Mouse (Mus musculus): Measurements from ENCODE around the gene Sgms1. TPM values are rescaled to one million over a fixed set of nuclear protein-coding genes. Genes with fewer than 3 reads are reported as not detected.

Gene Sgms1
- polyA plus RNA-seq, 1 experiment: 18.2 TPM

- no peak for TF ChIP-seq GATA1 (IDR thresholded peaks at IDR 0.05; ENCODE audit: low read length)
Observed at GRCm38 (mm10) chr19:32102976-32103300, 286.6 kb downstream of the Sgms1 start.

- TF ChIP-seq GATA1 (IDR thresholded peaks at IDR 0.05; ENCODE audit: low read length): no peak
Observed at GRCm38 (mm10) chr19:32102294-32102975, 287.1 kb downstream of the Sgms1 start.

GRCm38 (mm10) chr19:32098582-32098981 lies 290.9 kb downstream of the Sgms1 start:
- no peak for TF ChIP-seq GATA1 (IDR thresholded peaks at IDR 0.05; ENCODE audit: low read length)

DNA sequence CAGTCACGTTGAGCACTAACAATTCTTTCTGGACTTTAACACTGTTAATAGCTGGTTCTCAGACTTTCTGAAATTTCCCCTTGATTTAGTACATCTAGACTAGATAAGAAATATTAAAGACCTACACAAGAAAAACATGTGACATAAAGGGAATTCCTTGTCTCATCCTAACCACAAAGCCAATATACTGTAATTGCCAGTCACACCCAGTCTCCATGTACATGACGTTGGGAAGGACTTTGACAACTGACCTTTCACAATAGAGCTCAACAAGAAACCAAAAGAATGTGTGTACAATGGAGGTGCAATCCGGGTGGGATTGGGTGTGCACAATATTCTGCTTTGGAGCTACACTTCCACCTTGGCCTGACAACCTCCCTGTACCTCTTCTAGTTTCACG lies 297.2 kb downstream of the Sgms1 start:
- no peak for TF ChIP-seq GATA1 (IDR thresholded peaks at IDR 0.05; ENCODE audit: low read length)

- no peak for TF ChIP-seq GATA1 (IDR thresholded peaks at IDR 0.05; ENCODE audit: low read length)
Observed at GRCm38 (mm10) chr19:32090804-32091203, 298.7 kb downstream of the Sgms1 start.

DNA sequence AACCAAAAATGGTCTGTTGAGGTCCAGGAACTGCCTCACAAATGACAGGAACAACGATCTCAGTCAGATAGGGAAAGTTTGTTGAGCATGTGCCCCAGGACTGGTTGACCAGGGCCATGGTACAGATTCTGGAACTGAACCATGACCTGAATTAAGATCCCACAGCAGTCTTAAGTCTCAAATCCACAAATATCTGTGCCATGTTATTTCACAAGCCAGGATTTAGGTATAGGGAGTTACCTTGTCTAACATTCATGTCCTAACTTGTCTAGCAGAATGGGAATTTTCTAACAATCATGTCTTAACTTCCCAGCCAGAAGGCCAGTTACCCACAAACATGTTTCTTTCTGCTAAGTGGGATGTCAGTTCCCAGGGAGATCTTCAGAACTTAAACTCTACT lies 300.9 kb downstream of the Sgms1 start:
- no peak for TF ChIP-seq GATA1 (IDR thresholded peaks at IDR 0.05; ENCODE audit: low read length)

- TF ChIP-seq GATA1 (IDR thresholded peaks at IDR 0.05; ENCODE audit: low read length): no peak
Observed at GRCm38 (mm10) chr19:32087736-32088470, 301.6 kb downstream of the Sgms1 start.

Other genes with a start within 250 kb of the Sgms1 start
- 0.82 and 1.1 TPM in 2 replicates for gene Rpl9-ps6, start 76.9 kb upstream of the Sgms1 start, polyA plus RNA-seq (2012)
- 210 and 272 TPM in 2 replicates for gene Minpp1, start 96.1 kb upstream of the Sgms1 start, polyA plus RNA-seq (2012)
- gene Papss2, start 206.1 kb upstream of the Sgms1 start, polyA plus RNA-seq (2012): 1.2 and 2.6 TPM in 2 replicates

Data from G1E-ER4 (cell line).